Mouse (Mus musculus) forebrain, embryonic 14.5 days (tissue): ENCODE measurements around the gene Traf3ip3. TPM values are rescaled to one million over a fixed set of nuclear protein-coding genes. Genes with fewer than 3 reads are reported as not detected.
A peak's percentile ranks its signal among the peaks of the same experiment; 100 is the strongest.

Experiments
- ATAC-seq: fragments of 200-750 bp; cut with Nextera tagmentation; 2 replicates; pipeline ENCODE4 v1.8.0; 2017; ENCODE audit warnings: mild to moderate bottlenecking, moderate library complexity
- DNase-seq: peaks from one replicate; pipeline ENCODE4 v3.0.0-alpha.2; 2015; ENCODE audit warnings: low spot score
- H3K27ac ChIP-seq: fragments of 300-500 bp; sonication (generic); 2 replicates; pipeline ENCODE4 v1.5.1; 2014; ENCODE audit warnings: low read depth, mild to moderate bottlenecking, control low read depth, low read length, moderate library complexity
- H3K27me3 ChIP-seq: fragments of 300-500 bp; sonication (generic); replicated peaks from 2 replicates; pipeline ENCODE4 v1.6.1; 2014; ENCODE audit warnings: low read length, control low read depth, mixed read lengths; ENCODE audit not compliant: control insufficient read depth, insufficient read depth
- H3K36me3 ChIP-seq: fragments of 300-500 bp; sonication (generic); 2 replicates; pipeline ENCODE4 v1.6.1; 2014; ENCODE audit warnings: low read length, control low read depth; ENCODE audit not compliant: control insufficient read depth, insufficient read depth
- H3K4me1 ChIP-seq: fragments of 300-500 bp; sonication (generic); 2 replicates; pipeline ENCODE4 v1.6.1; 2014; ENCODE audit warnings: antibody characterized with exemption, low read length, control low read depth; ENCODE audit not compliant: control insufficient read depth, insufficient read depth
- H3K4me2 ChIP-seq: fragments of 300-500 bp; sonication (generic); 2 replicates; pipeline ENCODE4 v1.6.1; 2014; ENCODE audit warnings: mild to moderate bottlenecking, control low read depth, low read length
- H3K4me3 ChIP-seq: fragments of 300-500 bp; sonication (generic); 2 replicates; pipeline ENCODE4 v1.5.1; 2014; ENCODE audit warnings: low read depth, low read length, control low read depth
- H3K9ac ChIP-seq: fragments of 300-500 bp; sonication (generic); 2 replicates; pipeline ENCODE4 v1.6.1; 2014; ENCODE audit warnings: mild to moderate bottlenecking, low read length, control low read depth, moderate library complexity
- H3K9me3 ChIP-seq: fragments of 300-500 bp; sonication (generic); replicated peaks from 2 replicates; pipeline ENCODE4 v1.6.1; 2016; ENCODE audit warnings: low read length, control low read depth, mixed read lengths; ENCODE audit not compliant: control insufficient read depth
- WGBS: fragments of 180-500 bp; shearing (Covaris S2); extraction: QIAGEN DNeasy Blood & Tissue Kit; methylation state at CpG from one replicate; pipeline ENCODE4 v1.1.7; 2014; 5-methylcytosine and 5-hydroxymethylcytosine counted together
- polyA plus RNA-seq: library from polyadenylated mRNA; unstranded; fragments of >200 nt; fragmentation: Nextera tagmentation; extraction: Ambion mirVana; gene quantifications from 2 replicates; pipeline ENCODE4 v1.2.1, GENCODE M21; 2014

Traf3ip3 gene
- polyA plus RNA-seq, 1 experiment from 2014 or later: 1.5 TPM

GRCm38 (mm10) chr1:193159613-193160012, 41.9 kb downstream of the Traf3ip3 start:
- no peaks in the 10 kb centered on the region for H3K9me3 ChIP-seq
- H3K4me3 ChIP-seq: no peak overlapping the region
- H3K9ac ChIP-seq: no peak overlapping the region
- DNase-seq (no peak), ATAC-seq (no peak)
- no peak overlapping the region for H3K4me2 ChIP-seq
- H3K36me3 ChIP-seq: no peaks in the 10 kb centered on the region
- H3K4me1 ChIP-seq: no peaks in the 10 kb centered on the region
- no peaks in the 10 kb centered on the region for H3K27me3 ChIP-seq
- H3K27ac ChIP-seq: no peak overlapping the region
- 62% methylated on average over 1 of the region's 1 CpGs for WGBS

GRCm38 (mm10) chr1:193159163-193159562, 42.3 kb downstream of the Traf3ip3 start:
- H3K27ac ChIP-seq: no peak overlapping the region
- 66% methylated on average over 3 of the region's 3 CpGs for WGBS
- H3K9me3 ChIP-seq: no peaks in the 10 kb centered on the region
- H3K27me3 ChIP-seq: peaks cover 4% of the 10 kb centered on the region
- H3K4me1 ChIP-seq: no peaks in the 10 kb centered on the region
- H3K4me2 ChIP-seq: no peak overlapping the region
- DNase-seq (no peak), ATAC-seq (no peak)
- H3K9ac ChIP-seq: no peak overlapping the region
- no peak overlapping the region for H3K4me3 ChIP-seq
- H3K36me3 ChIP-seq: no peaks in the 10 kb centered on the region

GRCm38 (mm10) chr1:193157111-193157492, 44.4 kb downstream of the Traf3ip3 start:
- no peaks in the 10 kb centered on the region for H3K9me3 ChIP-seq
- no peaks in the 10 kb centered on the region for H3K4me1 ChIP-seq
- H3K4me3 ChIP-seq: no peak overlapping the region
- WGBS: 79% methylated on average over 8 of the region's 8 CpGs
- DNase-seq: no peak
- H3K4me2 ChIP-seq: no peak overlapping the region
- no peak overlapping the region for H3K9ac ChIP-seq
- no peak for ATAC-seq
- no peaks in the 10 kb centered on the region for H3K36me3 ChIP-seq
- H3K27ac ChIP-seq: no peak overlapping the region
- peaks cover 21% of the 10 kb centered on the region for H3K27me3 ChIP-seq

- 80% methylated on average over 15 of the region's 15 CpGs for WGBS
- Histone ChIP-seq H3K27ac (no peak overlapping the region), H3K4me1 (no peaks in the 10 kb centered on the region), H3K9me3 (no peaks in the 10 kb centered on the region), H3K9ac (no peak overlapping the region), H3K36me3 (no peaks in the 10 kb centered on the region), H3K4me3 (no peak overlapping the region), H3K4me2 (no peak overlapping the region), H3K27me3 (peaks cover 21% of the 10 kb centered on the region)
- no peak for DNase-seq
- ATAC-seq: no peak
These were observed 45.0 kb downstream of the Traf3ip3 start for GRCm38 (mm10) chr1:193156316-193157110.

- WGBS: 27% methylated on average over 16 of the region's 16 CpGs
- Histone ChIP-seq H3K27me3 (peaks cover 21% of the 10 kb centered on the region), H3K9ac (no peak overlapping the region), H3K9me3 (no peaks in the 10 kb centered on the region), H3K4me3 (no peak overlapping the region), H3K4me2 (no peak overlapping the region), H3K36me3 (no peaks in the 10 kb centered on the region), H3K4me1 (no peaks in the 10 kb centered on the region), H3K27ac (no peak overlapping the region)
- ATAC-seq (no peak), DNase-seq (no peak)
These were observed 47.9 kb downstream of the Traf3ip3 start for GRCm38 (mm10) chr1:193153561-193153960.

- Histone ChIP-seq H3K9me3 (no peaks in the 10 kb centered on the region), H3K4me2 (peak within 1 kb of the TSS; percentile 30), H3K27me3 (peaks cover 21% of the 10 kb centered on the region), H3K4me1 (no peaks in the 10 kb centered on the region), H3K36me3 (no peaks in the 10 kb centered on the region), H3K9ac (0 out of 2 replicates have a peak within 1 kb of the TSS, but pooled peaks have one; percentile 26), H3K27ac (no peak within 1 kb of the TSS), H3K4me3 (peak within 1 kb of the TSS; percentile 6; the same call in 1 of the 2 replicates)
- under 1% methylated on average over 30 of the region's 30 CpGs for WGBS
- ATAC-seq: peak; percentile 66
- peak; percentile 29 for DNase-seq
These were observed 48.6 kb downstream of the Traf3ip3 start, which contains the start of gene Irf6 for GRCm38 (mm10) chr1:193152872-193153271. Irf6 (plus strand) TSS chr1:193153111.

GRCm38 (mm10) chr1:193151134-193151533, 50.4 kb downstream of the Traf3ip3 start:
- H3K27me3 ChIP-seq: peaks cover 21% of the 10 kb centered on the region
- no peak overlapping the region for H3K27ac ChIP-seq
- no peaks in the 10 kb centered on the region for H3K9me3 ChIP-seq
- H3K4me1 ChIP-seq: no peaks in the 10 kb centered on the region
- ATAC-seq: no peak; the same call in 1 of the 2 replicates
- DNase-seq: peak; percentile 21
- no peak overlapping the region for H3K4me3 ChIP-seq
- 43% methylated on average over 7 of the region's 7 CpGs for WGBS
- H3K36me3 ChIP-seq: no peaks in the 10 kb centered on the region
- no peak overlapping the region for H3K4me2 ChIP-seq
- no peak overlapping the region for H3K9ac ChIP-seq

GRCm38 (mm10) chr1:193149231-193149630, 52.3 kb downstream of the Traf3ip3 start:
- WGBS: 67% methylated on average over 3 of the region's 3 CpGs
- Histone ChIP-seq H3K27me3 (peaks cover 18% of the 10 kb centered on the region), H3K9me3 (no peaks in the 10 kb centered on the region), H3K4me1 (no peaks in the 10 kb centered on the region), H3K4me2 (no peak overlapping the region), H3K27ac (no peak overlapping the region), H3K9ac (no peak overlapping the region), H3K4me3 (no peak overlapping the region), H3K36me3 (no peaks in the 10 kb centered on the region)
- DNase-seq (no peak), ATAC-seq (no peak)

- 81% methylated on average over 1 of the region's 1 CpGs for WGBS
- H3K4me1 ChIP-seq: no peaks in the 10 kb centered on the region
- H3K27me3 ChIP-seq: no peaks in the 10 kb centered on the region
- no peak overlapping the region for H3K27ac ChIP-seq
- no peak overlapping the region for H3K9ac ChIP-seq
- ATAC-seq (no peak), DNase-seq (no peak)
- no peak overlapping the region for H3K4me3 ChIP-seq
- no peaks in the 10 kb centered on the region for H3K36me3 ChIP-seq
- H3K4me2 ChIP-seq: no peak overlapping the region
- no peaks in the 10 kb centered on the region for H3K9me3 ChIP-seq
These were observed 55.1 kb downstream of the Traf3ip3 start for GRCm38 (mm10) chr1:193146416-193146815.
